In the genomic region with DNA sequence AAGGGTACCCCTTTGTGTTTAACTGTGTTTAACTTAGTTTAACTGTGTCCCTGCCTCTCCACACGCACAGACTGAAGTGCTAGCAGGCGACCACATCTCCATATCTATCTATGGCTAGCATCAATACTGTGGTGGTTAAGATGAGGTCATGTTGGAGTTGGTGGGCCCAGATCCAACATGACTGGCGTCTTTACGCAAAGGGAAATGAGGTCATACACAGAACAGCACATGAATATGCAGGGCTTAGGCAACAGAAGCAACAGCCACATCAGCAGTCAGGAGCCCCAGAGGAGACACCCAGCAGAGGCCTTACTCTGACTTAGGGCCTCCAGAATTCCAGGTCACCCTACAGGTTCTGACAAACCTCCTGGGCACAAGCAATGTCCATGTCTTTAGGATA, we compare ENCODE assay signal across 16 mouse cellular contexts. TPM values are rescaled to one million over a fixed set of nuclear protein-coding genes. Genes with fewer than 3 reads are reported as not detected.
A peak's percentile ranks its signal among the peaks of the same experiment; 100 is the strongest.
DNase-seq lines count a peak whose midpoint lies in the region; ATAC-seq and TF ChIP-seq lines count a peak whose summit lies in the region.
"Had no signal": no experiment of that assay in that cellular context is flagged by ENCODE, and none has a peak within 500 bp of the region (broad histone marks: within the 10 kb centered on the region; RNA-seq: fewer than 3 reads in every experiment).

No protein-coding gene starts in this region.

- TF ChIP-seq CTCF in liver, postnatal 0 days (IDR thresholded peaks at IDR 0.05; ENCODE audit: low read depth) = no peak
- TF ChIP-seq CTCF in bone marrow macrophage, adult 2 months (IDR thresholded peaks at IDR 0.05; ENCODE audit: low read depth, low read length) = no peak

- H3K27ac ChIP-seq in liver, postnatal 0 days (ENCODE audit: low read depth) = no peak overlapping the region
- H3K27ac ChIP-seq in bone marrow macrophage, adult 2 months (ENCODE audit: insufficient read depth, low read depth, low read length) = peak overlapping the region; percentile 85
- H3K27ac ChIP-seq: forebrain, embryonic 15.5 days; heart, adult 2 months; liver, embryonic 14.5 days; stomach, embryonic 15.5 days had no signal

- no peak for TF ChIP-seq EP300 in liver, postnatal 0 days (IDR thresholded peaks at IDR 0.05; ENCODE audit: low read depth)

- H3K36me3 ChIP-seq in liver, postnatal 0 days (replicated peaks; ENCODE audit: insufficient read depth, low read length) = no peaks in the 10 kb centered on the region
- H3K36me3 ChIP-seq: forebrain, embryonic 15.5 days; stomach, embryonic 15.5 days had no signal

- no peak overlapping the region for H3K4me2 ChIP-seq in liver, postnatal 0 days (ENCODE audit: low read depth, low read length)
- H3K4me2 ChIP-seq: forebrain, embryonic 15.5 days; stomach, embryonic 15.5 days had no signal

- H3K9me3 ChIP-seq in liver, postnatal 0 days (ENCODE audit: low read length) = no peaks in the 10 kb centered on the region
- H3K9me3 ChIP-seq: forebrain, embryonic 15.5 days; stomach, embryonic 15.5 days had no signal

- no peak for DNase-seq in liver, postnatal 0 days
- DNase-seq in liver = no peak
- no peak for DNase-seq in thymus, postnatal 25 days
- DNase-seq in gastrocnemius, adult 18-20 months (ENCODE audit: low spot score) = no peak
- DNase-seq in urinary bladder, postnatal 36 days (ENCODE audit: low spot score in 2 of 2) = no peak
- DNase-seq: adrenal gland, postnatal 36 days; cerebellum, postnatal 10 days; kidney, adult 9 months had no signal

- H3K9ac ChIP-seq in liver, postnatal 0 days (replicated peaks) = no peak overlapping the region
- H3K9ac ChIP-seq: forebrain, embryonic 15.5 days; liver, embryonic 14.5 days; stomach, embryonic 15.5 days had no signal

- no peak overlapping the region for H3K4me3 ChIP-seq in liver, postnatal 0 days (ENCODE audit: low read depth, low read length)
- no peak overlapping the region for H3K4me3 ChIP-seq in bone marrow macrophage, adult 2 months (ENCODE audit: insufficient read depth, low read length)
- H3K4me3 ChIP-seq: forebrain, embryonic 15.5 days; heart, adult 2 months; stomach, embryonic 15.5 days had no signal

- peak; percentile 62 for ATAC-seq in liver, postnatal 0 days
- peak; percentile 28 for ATAC-seq in CD4-positive, CD25-positive, alpha-beta regulatory T cell, adult 4 months
- ATAC-seq in monocyte, adult 5-6 weeks (replicated peaks; ENCODE audit: insufficient number of reproducible peaks, low FRiP score, low TSS enrichment, poor library complexity, severe bottlenecking) = peak; percentile 54
- ATAC-seq: forebrain, embryonic 15.5 days; inflammation-experienced regulatory T-cells, adult 6 months had no signal

- H3K4me1 ChIP-seq in liver, postnatal 0 days (ENCODE audit: insufficient read depth) = peaks cover 12% of the 10 kb centered on the region
- H3K4me1 ChIP-seq in bone marrow macrophage, adult 2 months (ENCODE audit: control insufficient read depth, insufficient read depth, low read length) = peaks cover 46% of the 10 kb centered on the region

- H3K27me3 ChIP-seq in liver, postnatal 0 days (ENCODE audit: insufficient read depth, low read length) = no peaks in the 10 kb centered on the region
- H3K27me3 ChIP-seq: forebrain, embryonic 15.5 days; stomach, embryonic 15.5 days had no signal

- 58% methylated on average over 4 of the region's 4 CpGs for WGBS in liver, postnatal 0 days (ENCODE audit: insufficient replicate concordance)

- TF ChIP-seq POLR2A in bone marrow macrophage, adult 2 months (IDR thresholded peaks at IDR 0.05; ENCODE audit: borderline replicate concordance, low read depth, low read length) = no peak

RNA-seq across cellular contexts. Expression of a gene that starts 22.5 kb away (rescaled TPM):
- polyA plus RNA-seq in liver, postnatal 0 days (2015; fragmentation: Nextera tagmentation; extraction: Ambion mirVana) = 0.06 and 0.11 TPM in 2 replicates
- polyA plus RNA-seq in CD4-positive, CD25-positive, alpha-beta regulatory T cell, adult 4 months (2017; shearing (Covaris generic)) = under 1 TPM; 0.55 to 0.67 TPM
- polyA plus RNA-seq in bone marrow macrophage, adult 2 months (2012; ENCODE audit: insufficient read depth, insufficient read length, missing spikeins) = 0.29 and 0.41 TPM in 2 replicates
- 0.19 to 2.2 TPM in 2 of 3 replicates, not detected in the other for total RNA-seq in monocyte, adult 5-6 weeks (2017)
- total RNA-seq in gastrocnemius, adult 18-20 months (2021) = under 1 TPM; 0.09 to 0.11 TPM
